Mouse (Mus musculus): ENCODE data around the gene Pim1. TPM values are rescaled to one million over a fixed set of nuclear protein-coding genes. Genes with fewer than 3 reads are reported as not detected.
"Not testable (repeated sequence)": the region's sequence is repeated elsewhere in the genome, so short reads cannot be mapped to it uniquely, and the experiment has no call there.

Pim1 gene
- total RNA-seq, 2 experiments from 2014 or later, result 6.8 to 7.4 TPM

GRCm38 (mm10) chr17:29491591-29492268 is 1.2 kb downstream of the Pim1 start:
- intact Hi-C loops (cut with DNase I), result loop anchor here (1.0 to 5.0 kb wide), 4 partner anchors 94 to 224 kb away; partner anchors contain the start of gene BC004004
- peak; percentile 14 to 23 for DNase-seq (ENCODE audit: low spot score in 2 of 2)

- peak; percentile 45 to 47 for DNase-seq (ENCODE audit: low spot score in 2 of 2)
- intact Hi-C loops (cut with DNase I), result loop anchor here (1.0 to 5.0 kb wide), 4 partner anchors 95 to 225 kb away; partner anchors contain the start of gene BC004004
Measured at GRCm38 (mm10) chr17:29492269-29493191, 2.0 kb downstream of the Pim1 start.

- no peak for DNase-seq (ENCODE audit: low spot score in 2 of 2)
- intact Hi-C loops (cut with DNase I), result loop anchor here (5.0 kb wide), 2 partner anchors 111 to 226 kb away; partner anchors contain the start of gene BC004004
Measured at GRCm38 (mm10) chr17:29493461-29493980, 3.0 kb downstream of the Pim1 start.

- intact Hi-C loops (cut with DNase I), result loop anchor here (5.0 kb wide), 2 partner anchors 112 to 227 kb away; partner anchors contain the start of gene BC004004
- DNase-seq (ENCODE audit: low spot score in 2 of 2), result no peak
Measured at GRCm38 (mm10) chr17:29494062-29494731, 3.6 kb downstream of the Pim1 start.

GRCm38 (mm10) chr17:29494732-29495076 is 4.2 kb downstream of the Pim1 start:
- no peak for DNase-seq (ENCODE audit: low spot score in 2 of 2)
- intact Hi-C loops (cut with DNase I), result loop anchor here (5.0 kb wide), 2 partner anchors 112 to 227 kb away; partner anchors contain the start of gene BC004004

GRCm38 (mm10) chr17:29496211-29497070 is 5.9 kb downstream of the Pim1 start:
- DNase-seq (ENCODE audit: low spot score in 2 of 2), result no peak
- intact Hi-C loops (cut with DNase I), result no loop called here

GRCm38 (mm10) chr17:29497071-29497354 is 6.5 kb downstream of the Pim1 start:
- DNase-seq (ENCODE audit: low spot score in 2 of 2), result no peak
- intact Hi-C loops (cut with DNase I), result no loop called here

GRCm38 (mm10) chr17:29497481-29497880 is 6.9 kb downstream of the Pim1 start:
- intact Hi-C loops (cut with DNase I); DNase-seq (ENCODE audit: low spot score in 2 of 2): not testable (repeated sequence)

- DNase-seq (ENCODE audit: low spot score in 2 of 2), result peak in 1 of 2 experiments; percentile 27
Measured at GRCm38 (mm10) chr17:29498028-29498427, 7.5 kb downstream of the Pim1 start.

GRCm38 (mm10) chr17:29498952-29499351 is 8.4 kb downstream of the Pim1 start:
- DNase-seq (ENCODE audit: low spot score in 2 of 2); intact Hi-C loops (cut with DNase I): not testable (repeated sequence)

More at GRCm38 (mm10) chr17:29498028-29498427, 7.5 kb downstream of the Pim1 start:
- intact Hi-C loops (cut with DNase I), result no loop called here

- DNase-seq (ENCODE audit: low spot score in 2 of 2), result no peak
- intact Hi-C loops (cut with DNase I), result no loop called here
Measured at GRCm38 (mm10) chr17:29499511-29499910, 9.0 kb downstream of the Pim1 start.

GRCm38 (mm10) chr17:29500243-29500740 is 9.7 kb downstream of the Pim1 start:
- intact Hi-C loops (cut with DNase I), result no loop called here

GRCm38 (mm10) chr17:29500802-29501469 is 10.4 kb downstream of the Pim1 start:
- intact Hi-C loops (cut with DNase I), result no loop called here
- no peak for DNase-seq (ENCODE audit: low spot score in 2 of 2)

More at GRCm38 (mm10) chr17:29500243-29500740, 9.7 kb downstream of the Pim1 start:
- no peak for DNase-seq (ENCODE audit: low spot score in 2 of 2)

GRCm38 (mm10) chr17:29502005-29502668 is 11.6 kb downstream of the Pim1 start:
- DNase-seq (ENCODE audit: low spot score in 2 of 2), result no peak
- intact Hi-C loops (cut with DNase I), result no loop called here

GRCm38 (mm10) chr17:29502669-29503665 is 12.4 kb downstream of the Pim1 start:
- DNase-seq (ENCODE audit: low spot score in 2 of 2), result peak in 1 of 2 experiments; percentile 29
- intact Hi-C loops (cut with DNase I), result no loop called here

- intact Hi-C loops (cut with DNase I), result no loop called here
- DNase-seq (ENCODE audit: low spot score in 2 of 2), result no peak
Measured at GRCm38 (mm10) chr17:29503700-29504099, 13.1 kb downstream of the Pim1 start.
